Mouse (Mus musculus) MEL (cell line): ENCODE data around the gene Rnf157.

Experiments
- CTCF ChIP-seq, 3 experiments: IDR thresholded peaks in 2 of 3; conservative IDR thresholded peaks in 1 of 3; 2 replicates each; pipeline ENCODE4 v1.5.1; 2011 to 2012; ENCODE audit warnings: low read length in 3 of 3, low read depth in 2 of 3, mild to moderate bottlenecking in 2 of 3, improper control_type of control experiment in 1 of 3, inconsistent platforms in 1 of 3, mixed read lengths in 1 of 3, moderate library complexity in 1 of 3; ENCODE audit not compliant: control insufficient read depth in 1 of 3, insufficient read depth in 1 of 3, poor library complexity in 1 of 3, severe bottlenecking in 1 of 3
- EP300 ChIP-seq, 2 experiments: IDR thresholded peaks; 2 replicates each; pipeline ENCODE4 v1.6.1; 2011; ENCODE audit warnings: improper control_type of control experiment in 2 of 2, low read length in 2 of 2, low read depth in 1 of 2, mild to moderate bottlenecking in 1 of 2
- POLR2A ChIP-seq, 2 experiments: IDR thresholded peaks; 2 replicates each; pipeline ENCODE4 v1.6.1; 2011 to 2012; ENCODE audit warnings: low read length in 2 of 2, mild to moderate bottlenecking in 2 of 2, control low read depth in 1 of 2, improper control_type of control experiment in 1 of 2, low read depth in 1 of 2, moderate library complexity in 1 of 2; ENCODE audit not compliant: control insufficient read depth in 1 of 2, insufficient read depth in 1 of 2, poor library complexity in 1 of 2
- POLR2AphosphoS2 ChIP-seq: IDR thresholded peaks from 2 replicates; pipeline ENCODE4 v1.6.1; 2011; ENCODE audit warnings: low read length, improper control_type of control experiment
- POLR2AphosphoS5 ChIP-seq: IDR thresholded peaks from 2 replicates; pipeline ENCODE4 v1.6.1; 2012; ENCODE audit warnings: low read depth, borderline replicate concordance, mild to moderate bottlenecking, inconsistent platforms, low read length, moderate library complexity, mixed read lengths
- SMC3 ChIP-seq: IDR thresholded peaks from 2 replicates; pipeline ENCODE4 v1.6.1; 2011; ENCODE audit warnings: low read depth, low read length, improper control_type of control experiment
- TAL1 ChIP-seq: IDR thresholded peaks from 2 replicates; pipeline ENCODE4 v1.6.1; 2012; ENCODE audit warnings: mild to moderate bottlenecking, inconsistent platforms, low read length, moderate library complexity, mixed read lengths
- TBP ChIP-seq: IDR thresholded peaks from 2 replicates; pipeline ENCODE4 v1.8.0; 2011; ENCODE audit warnings: low read depth, low read length, improper control_type of control experiment

GRCm38 (mm10) chr11:116290556-116290955 lies 122.3 kb downstream of the Rnf157 start:
- TF ChIP-seq POLR2A (IDR thresholded peaks at IDR 0.05; ENCODE audit: control insufficient read depth in 1 of 2, insufficient read depth in 1 of 2, low read depth in 1 of 2, low read length in 2 of 2, poor library complexity in 1 of 2) (no peak), POLR2AphosphoS2 (no peak), SMC3 (no peak), TBP (no peak), POLR2AphosphoS5 (no peak), EP300 (IDR thresholded peaks at IDR 0.05; ENCODE audit: low read depth in 1 of 2, low read length in 2 of 2) (no peak), TAL1 (no peak), CTCF (IDR thresholded peaks at IDR 0.05 in 2 of 3, conservative IDR thresholded peaks at IDR 0.05 in 1 of 3; ENCODE audit: control insufficient read depth in 1 of 3, insufficient read depth in 1 of 3, low read depth in 2 of 3, low read length in 3 of 3, poor library complexity in 1 of 3, severe bottlenecking in 1 of 3) (no peak)
